Mouse (Mus musculus) limb, embryonic 11.5 days (tissue): ENCODE measurements at regions not wholly inside any gene's neighbourhood (a gene's known extent, or its start where the extent isn't known, plus 50 kb on each side); places are given as distances from the start of the nearest gene placed in this dataset.

ENCODE experiments used
- ATAC-seq: fragments of 200-750 bp; cut with Nextera tagmentation; 2 replicates; pipeline ENCODE4 v1.8.0; 2017; ENCODE audit warnings: low read depth; ENCODE audit not compliant: insufficient number of reproducible peaks, low FRiP score, low TSS enrichment
- DNase-seq: peaks from one replicate; pipeline ENCODE4 v3.0.0-alpha.2; 2015; ENCODE audit warnings: low spot score
- H3K27ac ChIP-seq: fragments of 300-500 bp; sonication (generic); replicated peaks from 2 replicates; pipeline ENCODE4 v1.5.1; 2014; ENCODE audit warnings: low read depth, mild to moderate bottlenecking, low read length
- H3K27me3 ChIP-seq: fragments of 300-500 bp; sonication (generic); 2 replicates; pipeline ENCODE4 v1.6.1; 2014; ENCODE audit warnings: mild to moderate bottlenecking, low read length, mixed read lengths; ENCODE audit not compliant: control insufficient read depth, insufficient read depth
- H3K36me3 ChIP-seq: fragments of 300-500 bp; sonication (generic); 2 replicates; pipeline ENCODE4 v1.6.1; 2014; ENCODE audit warnings: mild to moderate bottlenecking, low read length, moderate library complexity, mixed read lengths; ENCODE audit not compliant: control insufficient read depth, insufficient read depth
- H3K4me1 ChIP-seq: fragments of 300-500 bp; sonication (generic); 2 replicates; pipeline ENCODE4 v1.6.1; 2014; ENCODE audit warnings: low read length, mixed read lengths; ENCODE audit not compliant: control insufficient read depth, insufficient read depth
- H3K4me2 ChIP-seq: fragments of 300-500 bp; sonication (generic); 2 replicates; pipeline ENCODE4 v1.6.1; 2014; ENCODE audit warnings: low read depth, mild to moderate bottlenecking, moderate library complexity; ENCODE audit not compliant: severe bottlenecking
- H3K4me3 ChIP-seq: fragments of 300-500 bp; sonication (generic); 2 replicates; pipeline ENCODE4 v1.5.1; 2014; ENCODE audit warnings: low read depth, low read length
- H3K9ac ChIP-seq: fragments of 300-500 bp; sonication (generic); 2 replicates; pipeline ENCODE4 v1.6.1; 2014; ENCODE audit warnings: mild to moderate bottlenecking, low read length
- H3K9me3 ChIP-seq: fragments of 300-500 bp; sonication (generic); 2 replicates; pipeline ENCODE4 v1.6.1; 2016; ENCODE audit warnings: low read length; ENCODE audit not compliant: control insufficient read depth
- WGBS: fragments of 180-500 bp; shearing (Covaris S2); extraction: QIAGEN DNeasy Blood & Tissue Kit; methylation state at CpG from one replicate; pipeline ENCODE4 v1.1.7; 2014; 5-methylcytosine and 5-hydroxymethylcytosine counted together

DNA sequence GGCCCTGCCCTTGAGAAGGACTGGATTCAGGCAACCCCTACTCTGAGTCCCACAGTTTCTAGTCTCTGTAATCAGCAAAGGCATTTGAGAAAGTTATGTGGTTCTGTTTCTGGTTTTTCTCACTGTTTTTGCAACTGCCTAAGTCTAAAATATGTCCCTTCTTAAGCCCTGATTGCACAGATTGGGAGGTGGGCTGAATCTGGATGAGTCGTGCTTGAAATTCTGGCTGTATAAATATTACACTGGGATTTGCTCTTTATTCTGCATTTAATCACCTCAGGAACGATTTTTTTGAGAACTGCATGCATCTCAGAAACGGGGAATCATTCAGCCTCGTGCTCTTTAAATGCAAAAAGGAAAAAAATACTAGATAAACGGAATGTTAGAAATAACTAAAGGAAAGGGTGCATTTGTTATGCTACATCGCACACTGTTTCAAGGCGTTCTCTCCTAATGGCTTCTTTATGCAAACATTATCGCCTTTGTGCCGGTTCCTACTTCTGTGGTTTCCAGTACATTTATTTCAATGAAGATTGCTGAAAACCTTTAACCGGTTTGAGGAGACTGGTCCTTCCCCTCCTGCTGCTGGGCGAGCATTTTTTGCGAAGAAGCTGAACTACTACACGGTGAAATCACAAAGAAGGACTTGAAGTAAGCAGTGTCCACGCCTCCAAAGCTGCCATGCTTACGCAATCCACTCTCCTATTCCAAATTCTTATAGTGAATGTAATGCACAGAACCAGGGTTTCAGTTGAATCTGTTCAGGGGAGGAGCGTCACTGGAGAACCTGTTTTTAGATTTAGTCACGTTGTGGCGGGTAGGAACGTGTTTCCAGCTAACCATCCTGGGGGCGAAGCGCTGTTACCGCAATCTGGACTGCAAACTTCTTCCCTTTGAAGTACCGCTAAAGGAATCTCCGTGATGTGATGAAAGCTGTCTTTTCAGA, 327.8 kb upstream of the Nrp1 start:
- Histone ChIP-seq H3K36me3 (no peaks in the 10 kb centered on the region), H3K4me1 (no peaks in the 10 kb centered on the region), H3K27ac (no peak overlapping the region), H3K9me3 (no peaks in the 10 kb centered on the region), H3K4me3 (no peak overlapping the region), H3K4me2 (no peak overlapping the region), H3K27me3 (no peaks in the 10 kb centered on the region), H3K9ac (no peak overlapping the region)
- WGBS, result 89% methylated on average over 24 of the region's 24 CpGs
- ATAC-seq (no peak), DNase-seq (no peak)

DNA sequence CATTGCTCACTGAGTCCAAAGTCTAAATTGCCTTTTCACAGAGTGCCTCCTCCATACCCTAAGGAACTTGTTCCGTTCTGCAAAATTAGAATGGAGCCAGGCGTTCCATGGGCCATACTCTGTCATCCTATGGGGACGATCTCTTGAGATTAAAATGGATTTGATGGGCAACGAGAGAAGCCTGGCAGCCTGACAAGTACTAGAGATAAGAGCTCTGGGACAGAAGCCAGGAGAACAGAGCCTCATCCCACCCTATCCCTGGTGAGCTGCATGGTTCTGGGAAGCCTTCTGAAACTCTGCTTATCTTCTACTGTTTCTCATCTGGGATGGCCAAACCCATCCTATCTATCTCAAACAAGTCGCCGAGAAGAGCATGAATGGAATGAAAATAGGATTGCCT, 324.3 kb upstream of the Nrp1 start:
- Histone ChIP-seq H3K4me1 (no peaks in the 10 kb centered on the region), H3K9me3 (no peaks in the 10 kb centered on the region), H3K4me2 (no peak overlapping the region), H3K36me3 (no peaks in the 10 kb centered on the region), H3K27ac (no peak overlapping the region), H3K4me3 (no peak overlapping the region), H3K27me3 (no peaks in the 10 kb centered on the region), H3K9ac (no peak overlapping the region)
- DNase-seq (no peak), ATAC-seq (no peak)
- 74% methylated on average over 6 of the region's 6 CpGs for WGBS

DNA sequence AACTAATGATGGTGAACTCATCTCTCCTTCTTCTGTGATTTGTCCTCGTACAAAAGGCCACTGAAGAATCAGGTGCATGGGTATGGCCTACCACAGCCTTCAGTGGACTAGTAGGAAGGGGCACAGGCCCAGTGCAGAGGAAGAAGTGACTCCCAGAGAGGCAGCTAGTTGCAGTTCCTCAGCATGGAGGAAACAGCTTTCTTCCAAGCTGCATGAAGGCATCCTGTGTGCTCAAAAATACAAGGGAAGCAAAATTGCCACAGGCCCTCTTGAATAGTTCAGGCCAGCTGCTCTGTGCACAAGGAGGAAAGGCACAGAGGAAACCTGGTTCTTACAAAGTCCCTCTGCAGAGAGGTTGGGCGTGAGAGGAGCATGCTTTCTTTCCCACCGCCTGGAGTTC, 322.7 kb upstream of the Nrp1 start:
- ATAC-seq, result no peak
- no peak for DNase-seq
- H3K9me3 ChIP-seq, result no peaks in the 10 kb centered on the region
- no peak overlapping the region for H3K4me3 ChIP-seq
- 60% methylated on average over 3 of the region's 3 CpGs for WGBS
- no peak overlapping the region for H3K9ac ChIP-seq
- no peaks in the 10 kb centered on the region for H3K27me3 ChIP-seq
- no peak overlapping the region for H3K4me2 ChIP-seq
- H3K27ac ChIP-seq, result no peak overlapping the region
- no peaks in the 10 kb centered on the region for H3K4me1 ChIP-seq
- no peaks in the 10 kb centered on the region for H3K36me3 ChIP-seq

DNA sequence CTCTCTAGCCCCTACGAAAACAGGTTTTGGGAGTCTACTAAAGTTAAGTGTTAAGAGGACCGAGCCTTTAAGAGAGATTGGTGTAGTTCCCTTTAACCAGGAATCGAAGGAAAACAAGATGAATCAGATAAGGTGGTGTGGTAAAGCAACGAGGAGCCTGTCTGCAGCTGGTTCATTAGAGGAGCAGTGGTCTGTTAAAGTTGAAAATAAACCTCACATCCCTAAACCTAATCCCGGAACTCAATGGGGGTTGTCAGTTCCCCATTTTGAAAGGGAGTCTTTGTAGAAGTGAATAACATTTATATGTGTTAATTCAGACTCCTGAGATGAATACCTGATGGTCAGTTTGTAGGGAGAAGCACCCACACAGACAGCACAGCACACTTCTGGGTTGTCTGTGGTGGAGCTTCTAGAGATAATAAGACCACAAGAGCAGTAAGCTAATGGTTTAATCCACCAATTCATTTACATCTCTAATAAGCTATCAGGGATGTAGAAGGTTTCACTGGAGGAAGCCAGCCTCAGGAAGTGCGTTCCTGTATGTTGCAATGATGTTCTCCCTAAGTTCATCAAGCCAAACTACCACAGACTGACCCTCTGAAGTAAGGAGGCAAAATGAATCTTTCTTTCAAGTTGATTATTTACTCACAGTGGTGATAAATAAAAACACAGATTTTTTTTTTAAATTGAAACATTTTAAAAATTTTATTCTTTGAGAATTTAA, 318.9 kb upstream of the Nrp1 start:
- Histone ChIP-seq H3K9ac (no peak overlapping the region), H3K4me1 (no peaks in the 10 kb centered on the region), H3K36me3 (no peaks in the 10 kb centered on the region), H3K9me3 (no peaks in the 10 kb centered on the region), H3K27me3 (no peaks in the 10 kb centered on the region), H3K4me2 (no peak overlapping the region), H3K27ac (no peak overlapping the region), H3K4me3 (no peak overlapping the region)
- ATAC-seq, result no peak
- no peak for DNase-seq
- WGBS, result 78% methylated on average over 6 of the region's 6 CpGs

DNA sequence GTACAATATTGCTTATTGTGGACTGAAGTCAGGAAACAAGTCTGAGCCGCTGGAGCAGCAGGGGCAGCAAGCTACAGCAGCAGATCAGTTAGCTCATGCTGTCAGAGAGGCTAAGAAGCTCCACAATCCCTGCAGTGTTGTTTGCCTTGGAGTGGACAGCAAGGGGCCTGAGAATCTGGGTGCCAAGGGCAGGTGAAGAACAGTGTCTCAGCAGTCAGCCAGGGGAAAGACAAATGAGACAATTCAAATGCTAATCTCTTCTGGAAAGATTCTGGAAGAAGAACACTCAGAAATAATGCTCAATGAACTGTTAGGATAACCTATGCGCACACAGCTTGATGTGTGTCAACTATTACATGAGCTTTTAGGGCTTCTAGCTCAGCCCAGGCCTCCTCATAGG, 315.5 kb upstream of the Nrp1 start:
- 91% methylated on average over 2 of the region's 2 CpGs for WGBS
- Histone ChIP-seq H3K27me3 (no peaks in the 10 kb centered on the region), H3K4me1 (no peaks in the 10 kb centered on the region), H3K36me3 (no peaks in the 10 kb centered on the region), H3K4me3 (no peak overlapping the region), H3K27ac (no peak overlapping the region), H3K9me3 (no peaks in the 10 kb centered on the region), H3K9ac (no peak overlapping the region), H3K4me2 (no peak overlapping the region)
- no peak for ATAC-seq
- no peak for DNase-seq

DNA sequence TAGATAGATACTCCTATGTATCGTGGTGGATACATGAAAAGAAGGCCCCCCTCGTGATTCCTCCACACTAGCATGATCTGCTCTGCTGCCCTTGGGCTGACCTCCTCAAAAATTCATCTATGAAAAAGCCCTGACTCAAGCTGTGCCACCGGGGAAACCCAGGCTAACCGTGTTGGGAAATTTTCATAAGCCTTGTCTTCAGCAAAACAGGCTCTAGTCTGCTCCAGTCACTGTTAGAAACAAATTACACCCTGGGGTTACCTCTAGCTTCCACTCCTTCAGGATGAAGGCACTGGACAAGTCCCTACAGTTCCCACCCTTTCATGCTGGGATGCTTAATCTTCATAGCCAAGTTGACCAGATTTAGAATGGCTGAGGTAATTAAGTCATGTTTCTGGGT, 315.0 kb upstream of the Nrp1 start:
- DNase-seq (no peak), ATAC-seq (no peak)
- H3K4me2 ChIP-seq, result no peak overlapping the region
- no peak overlapping the region for H3K27ac ChIP-seq
- H3K36me3 ChIP-seq, result no peaks in the 10 kb centered on the region
- no peaks in the 10 kb centered on the region for H3K9me3 ChIP-seq
- no peak overlapping the region for H3K4me3 ChIP-seq
- no peaks in the 10 kb centered on the region for H3K27me3 ChIP-seq
- H3K4me1 ChIP-seq, result no peaks in the 10 kb centered on the region
- no peak overlapping the region for H3K9ac ChIP-seq
- WGBS, result 84% methylated on average over 4 of the region's 4 CpGs

DNA sequence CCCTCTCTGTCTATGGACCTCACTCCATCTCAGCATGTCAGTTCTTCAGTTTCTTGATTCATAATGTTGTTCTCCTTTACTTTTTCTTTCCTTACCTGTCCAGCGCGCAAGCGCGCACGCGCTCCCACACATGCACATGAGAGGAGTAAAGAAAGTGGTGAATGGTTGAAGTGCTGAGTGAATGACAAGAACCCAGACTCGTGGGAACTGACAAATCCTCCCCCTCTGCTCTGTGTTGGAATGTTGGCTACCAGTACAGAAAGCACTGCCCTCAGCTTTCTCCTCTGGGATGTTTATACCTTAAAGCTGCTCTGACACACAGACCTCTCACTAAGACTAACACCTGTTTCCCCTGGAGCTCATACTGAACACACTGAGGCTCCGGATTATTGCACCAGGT, 302.2 kb upstream of the Nrp1 start:
- H3K27me3 ChIP-seq, result no peaks in the 10 kb centered on the region
- no peak overlapping the region for H3K4me2 ChIP-seq
- H3K9ac ChIP-seq, result no peak overlapping the region
- no peak overlapping the region for H3K27ac ChIP-seq
- WGBS, result 90% methylated on average over 8 of the region's 8 CpGs
- no peak for DNase-seq
- no peaks in the 10 kb centered on the region for H3K9me3 ChIP-seq
- H3K4me1 ChIP-seq, result no peaks in the 10 kb centered on the region
- no peak overlapping the region for H3K4me3 ChIP-seq
- ATAC-seq, result no peak
- no peaks in the 10 kb centered on the region for H3K36me3 ChIP-seq

DNA sequence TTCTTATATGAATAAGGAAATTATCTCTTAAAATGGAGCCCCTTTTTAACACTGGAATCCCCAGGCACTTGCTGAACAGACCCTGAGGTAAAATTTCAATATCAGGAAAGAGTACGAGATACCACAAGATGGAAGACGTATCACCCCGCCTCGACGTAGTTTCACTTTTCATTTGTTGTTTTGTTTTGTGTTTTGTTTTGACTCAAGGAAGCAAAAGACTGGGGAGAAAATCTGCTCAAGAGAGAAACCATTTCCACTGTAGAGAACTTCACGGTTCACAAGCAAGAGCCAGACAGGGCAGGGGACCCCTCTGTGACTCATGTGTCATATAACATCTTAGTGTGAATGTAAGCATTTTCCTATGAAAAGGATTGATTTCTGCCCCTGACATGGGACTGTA, 300.6 kb upstream of the Nrp1 start:
- Histone ChIP-seq H3K9me3 (no peaks in the 10 kb centered on the region), H3K27me3 (no peaks in the 10 kb centered on the region), H3K4me3 (no peak overlapping the region), H3K27ac (no peak overlapping the region), H3K4me1 (no peaks in the 10 kb centered on the region), H3K36me3 (no peaks in the 10 kb centered on the region), H3K4me2 (no peak overlapping the region), H3K9ac (no peak overlapping the region)
- WGBS, result 89% methylated on average over 6 of the region's 6 CpGs
- DNase-seq (no peak), ATAC-seq (no peak)
